ENCODE assay signal across 18 mouse cellular contexts in genomic region chr4:135766976-135767375, GRCm38 (mm10). TPM values are rescaled to one million over a fixed set of nuclear protein-coding genes. Genes with fewer than 3 reads are reported as not detected.
A peak's percentile ranks its signal among the peaks of the same experiment; 100 is the strongest.
DNase-seq lines count a peak whose midpoint lies in the region; ATAC-seq and TF ChIP-seq lines count a peak whose summit lies in the region.
"Had no signal": no experiment of that assay in that cellular context is flagged by ENCODE, and none has a peak within 500 bp of the region (broad histone marks: within the 10 kb centered on the region; RNA-seq: fewer than 3 reads in every experiment).

No protein-coding gene starts in this region.

- no peaks in the 10 kb centered on the region for H3K27me3 ChIP-seq in heart, embryonic 12.5 days (replicated peaks)
- no peaks in the 10 kb centered on the region for H3K27me3 ChIP-seq in liver, adult 2 months (ENCODE audit: control insufficient read depth, insufficient read depth, low read length)
- no peaks in the 10 kb centered on the region for H3K27me3 ChIP-seq in liver, postnatal 0 days (ENCODE audit: insufficient read depth, low read length)
- H3K27me3 ChIP-seq: heart, embryonic 15.5 days; lung, embryonic 15.5 days had no signal

- 74% methylated on average over 3 of the region's 3 CpGs for WGBS in heart, embryonic 12.5 days
- 22% methylated on average over 3 of the region's 3 CpGs for WGBS in liver, adult 2 months
- 77% methylated on average over 3 of the region's 3 CpGs for WGBS in liver, postnatal 0 days (ENCODE audit: insufficient replicate concordance)

- no peak overlapping the region for H3K4me3 ChIP-seq in heart, embryonic 12.5 days
- no peak overlapping the region for H3K4me3 ChIP-seq in liver, adult 2 months (ENCODE audit: insufficient read depth, low read depth, low read length)
- no peak overlapping the region for H3K4me3 ChIP-seq in liver, postnatal 0 days (ENCODE audit: low read depth, low read length)
- H3K4me3 ChIP-seq: erythroblast, embryonic 14.5 days; heart, embryonic 15.5 days; layer of hippocampus, adult 2 months; lung, embryonic 15.5 days had no signal

- H3K4me1 ChIP-seq in heart, embryonic 12.5 days (replicated peaks), result peaks cover 24% of the 10 kb centered on the region
- H3K4me1 ChIP-seq in liver, adult 2 months (ENCODE audit: control insufficient read depth, insufficient read depth, low read length), result no peaks in the 10 kb centered on the region; the same call in 1 of the 2 replicates
- no peaks in the 10 kb centered on the region; the same call in none of the 2 replicates for H3K4me1 ChIP-seq in liver, postnatal 0 days (ENCODE audit: insufficient read depth)
- H3K4me1 ChIP-seq: lung, embryonic 15.5 days had no signal

- H3K4me2 ChIP-seq in heart, embryonic 12.5 days, result no peak overlapping the region
- no peak overlapping the region for H3K4me2 ChIP-seq in liver, postnatal 0 days (ENCODE audit: low read depth, low read length)
- H3K4me2 ChIP-seq: heart, embryonic 15.5 days; lung, embryonic 15.5 days had no signal

- no peaks in the 10 kb centered on the region for H3K36me3 ChIP-seq in heart, embryonic 12.5 days
- no peaks in the 10 kb centered on the region for H3K36me3 ChIP-seq in liver, adult 2 months (ENCODE audit: control insufficient read depth, insufficient read depth, low read length)
- H3K36me3 ChIP-seq in liver, postnatal 0 days (replicated peaks; ENCODE audit: insufficient read depth, low read length), result no peaks in the 10 kb centered on the region
- H3K36me3 ChIP-seq: G1E; heart, embryonic 15.5 days; lung, embryonic 15.5 days had no signal

- H3K9me3 ChIP-seq in heart, embryonic 12.5 days (replicated peaks), result no peaks in the 10 kb centered on the region
- H3K9me3 ChIP-seq in liver, postnatal 0 days (ENCODE audit: low read length), result no peaks in the 10 kb centered on the region
- H3K9me3 ChIP-seq: G1E; heart, embryonic 15.5 days; lung, embryonic 15.5 days had no signal

- TF ChIP-seq EP300 in liver, postnatal 0 days (IDR thresholded peaks at IDR 0.05; ENCODE audit: low read depth), result no peak

- no peaks in the 10 kb centered on the region for H3K79me2 ChIP-seq in liver, adult 2 months (ENCODE audit: control insufficient read depth, insufficient read depth, low read length)

- peak; percentile 94 for DNase-seq in heart, adult 11 months
- DNase-seq in liver, adult 2 months (ENCODE audit: extremely low read depth, low read depth, low spot score), result peak; percentile 69
- no peak for DNase-seq in liver, postnatal 0 days
- DNase-seq in gastrocnemius, postnatal 25 days, result peak; percentile 50
- DNase-seq in ovary, postnatal 36 days (ENCODE audit: low spot score), result peak; percentile 29
- no peak for DNase-seq in thymus, postnatal 10 days (ENCODE audit: low spot score in 2 of 2)
- DNase-seq: forebrain, postnatal 0 days; liver had no signal

- no peak overlapping the region for H3K27ac ChIP-seq in heart, embryonic 12.5 days (ENCODE audit: poor library complexity, severe bottlenecking)
- H3K27ac ChIP-seq in liver, adult 2 months (replicated peaks; ENCODE audit: insufficient read depth, low read depth, low read length), result no peak overlapping the region
- no peak overlapping the region for H3K27ac ChIP-seq in liver, postnatal 0 days (ENCODE audit: low read depth)
- H3K27ac ChIP-seq: heart, embryonic 15.5 days; layer of hippocampus, adult 2 months; lung, embryonic 15.5 days had no signal

- TF ChIP-seq POLR2A in liver, adult 2 months (IDR thresholded peaks at IDR 0.05; ENCODE audit: extremely low read depth, insufficient read depth, low read length), result no peak

- no peak for TF ChIP-seq CTCF in liver, adult 2 months (IDR thresholded peaks at IDR 0.05; ENCODE audit: low read depth, low read length)
- TF ChIP-seq CTCF in liver, postnatal 0 days (IDR thresholded peaks at IDR 0.05; ENCODE audit: low read depth), result no peak

- ATAC-seq in heart, embryonic 12.5 days (ENCODE audit: insufficient number of reproducible peaks, low FRiP score), result no peak
- ATAC-seq in liver, postnatal 0 days, result no peak
- ATAC-seq: forebrain, postnatal 0 days; midbrain, embryonic 16.5 days had no signal

- H3K9ac ChIP-seq in heart, embryonic 12.5 days, result no peak overlapping the region
- no peak overlapping the region for H3K9ac ChIP-seq in liver, adult 2 months (ENCODE audit: low read depth, low read length)
- H3K9ac ChIP-seq in liver, postnatal 0 days (replicated peaks), result no peak overlapping the region
- H3K9ac ChIP-seq: forebrain, postnatal 0 days; heart, embryonic 15.5 days; lung, embryonic 15.5 days had no signal

RNA-seq across cellular contexts. Expression of gene Myom3, which starts 7.5 kb away (rescaled TPM):
- 0.08 and 0.17 TPM in 2 replicates for polyA plus RNA-seq in heart, embryonic 12.5 days (2016; fragmentation: Nextera tagmentation; extraction: Ambion mirVana)
- total RNA-seq in liver, adult 2 months (2014; rRNA removed), result under 0.01 and 0.46 TPM in 2 replicates
- 0.09 and 0.12 TPM in 2 replicates for polyA plus RNA-seq in liver, adult 2 months (2012; rRNA removed)
- 0.02 and 0.11 TPM in 2 replicates for polyA plus RNA-seq in liver, postnatal 0 days (2015; fragmentation: Nextera tagmentation; extraction: Ambion mirVana)
- total RNA-seq in gastrocnemius, postnatal 25 days (2021), result 10 to 100 TPM; 58.1 to 76.7 TPM
- total RNA-seq: megakaryocyte progenitor cell, adult 5-6 weeks had no signal
- polyA plus RNA-seq: erythroblast, embryonic 14.5 days; G1E had no signal

RNA-seq across cellular contexts. Expression of gene Il22ra1, which starts 39.0 kb away (rescaled TPM):
- polyA plus RNA-seq in heart, embryonic 12.5 days (2016; fragmentation: Nextera tagmentation; extraction: Ambion mirVana), result not detected in 2 replicates
- total RNA-seq in liver, adult 2 months (2014; rRNA removed), result 1.4 and 1.7 TPM in 2 replicates
- polyA plus RNA-seq in liver, adult 2 months (2012; rRNA removed), result 4.1 and 4.5 TPM in 2 replicates
- 0.25 and 0.39 TPM in 2 replicates for polyA plus RNA-seq in liver, postnatal 0 days (2015; fragmentation: Nextera tagmentation; extraction: Ambion mirVana)
- total RNA-seq in gastrocnemius, postnatal 25 days (2021), result under 1 TPM in 1 of 2 experiments, not detected in 1; 0.11 TPM
- total RNA-seq: megakaryocyte progenitor cell, adult 5-6 weeks had no signal
- polyA plus RNA-seq: cerebellum, adult 2 months; forebrain, postnatal 0 days; G1E; midbrain, embryonic 16.5 days; neural tube, embryonic 14.5 days had no signal

Comparison
In these comparisons a context has a peak if more than half of its experiments do, and no peak if none do; other contexts are left out.
1. DNase-seq: peak in heart, adult 11 months (single experiment), liver, adult 2 months (single experiment), gastrocnemius, postnatal 25 days (single experiment) and ovary, postnatal 36 days (single experiment); none in liver, postnatal 0 days (single experiment) and thymus, postnatal 10 days (0 of 2).